In the genomic region with DNA sequence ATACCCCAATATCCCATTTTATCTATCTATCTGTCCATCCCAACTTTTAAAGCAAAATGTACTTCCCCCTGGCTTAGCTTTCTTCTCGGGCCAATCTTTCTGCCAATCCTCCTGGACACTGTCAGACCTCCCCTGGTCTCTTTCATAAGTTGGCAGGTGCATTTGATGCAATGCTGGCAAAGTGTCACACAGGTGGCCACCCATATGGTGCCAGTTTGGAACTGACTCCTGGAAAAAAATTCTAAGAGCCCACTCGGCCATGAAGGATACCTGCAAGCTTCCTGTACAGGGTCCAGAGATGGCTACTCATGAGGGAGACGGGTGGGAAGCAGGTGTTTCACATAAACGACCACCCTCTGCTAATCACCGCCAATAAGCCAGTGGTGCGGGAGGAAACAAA, we compare ENCODE assay signal across 18 mouse cellular contexts.
DNase-seq lines count a peak whose midpoint lies in the region; TF ChIP-seq lines count a peak whose summit lies in the region.
"Had no signal": no experiment of that assay in that cellular context is flagged by ENCODE, and none has a peak within 500 bp of the region (broad histone marks: within the 10 kb centered on the region; RNA-seq: fewer than 3 reads in every experiment).

No protein-coding gene starts in this region.

- peak; percentile 46 for DNase-seq in left cerebral cortex, postnatal 4 days
- DNase-seq in left cerebral cortex, adult 2 months (ENCODE audit: extremely low spot score in 1 of 2, low spot score in 2 of 2): no peak
- peak; percentile 96 for DNase-seq in cerebellum, adult 11-12 months
- peak; percentile 99 for DNase-seq in cerebellum, adult 9-10 months
- DNase-seq in cerebellum, postnatal 25 days: peak; percentile 94 to 96
- no peak for DNase-seq in spleen, postnatal 4 days (ENCODE audit: low spot score in 2 of 2)
- no peak for DNase-seq in retina, postnatal 1 day
- no peak for DNase-seq in kidney, postnatal 14 days
- DNase-seq: adrenal gland, adult 2 months; forebrain, postnatal 0 days; gastrocnemius, postnatal 14 days; heart, adult 2 months; heart, postnatal 14 days; kidney, adult 2 months had no signal

- H3K27ac ChIP-seq in left cerebral cortex, adult 2 months: no peak overlapping the region
- H3K27ac ChIP-seq: embryonic facial prominence, embryonic 10.5 days; forebrain, embryonic 13.5 days; heart, adult 2 months; heart, embryonic 15.5 days; hindbrain, embryonic 14.5 days had no signal

- H3K4me3 ChIP-seq in left cerebral cortex, adult 2 months: no peak overlapping the region
- H3K4me3 ChIP-seq: embryonic facial prominence, embryonic 10.5 days; forebrain, embryonic 13.5 days; heart, adult 2 months; heart, embryonic 15.5 days had no signal

- intact Hi-C loops in left cerebral cortex, postnatal 4 days (cut with DNase I): no loop called here
- intact Hi-C loops in left cerebral cortex, adult 2 months (cut with DNase I): no loop called here

- no peak for TF ChIP-seq CTCF in left cerebral cortex, adult 2 months (IDR thresholded peaks at IDR 0.05)

Comparison
In these comparisons a context has a peak if more than half of its experiments do, and no peak if none do; other contexts are left out.
1. DNase-seq: peak in left cerebral cortex, postnatal 4 days (single experiment), cerebellum, adult 11-12 months (single experiment), cerebellum, adult 9-10 months (single experiment) and cerebellum, postnatal 25 days (2 of 2); none in left cerebral cortex, adult 2 months (0 of 2), spleen, postnatal 4 days (0 of 2), retina, postnatal 1 day (single experiment) and kidney, postnatal 14 days (single experiment).